Mouse (Mus musculus) embryonic fibroblast, embryonic 13.5 days (primary cell): Measurements from ENCODE around the gene Chrnb4. TPM values are rescaled to one million over a fixed set of nuclear protein-coding genes. Genes with fewer than 3 reads are reported as not detected.
A peak's percentile ranks its signal among the peaks of the same experiment; 100 is the strongest.

Experiments used
- H3K27ac ChIP-seq: 2 replicates; pipeline ENCODE4 v1.5.1; 2012; ENCODE audit warnings: low read length, control low read depth, inconsistent platforms; ENCODE audit not compliant: insufficient read depth
- H3K4me1 ChIP-seq: 2 replicates; pipeline ENCODE4 v1.6.1; 2011; ENCODE audit warnings: low read length; ENCODE audit not compliant: control insufficient read depth, insufficient read depth
- H3K4me3 ChIP-seq: 2 replicates; pipeline ENCODE4 v1.5.1; 2011; ENCODE audit warnings: mild to moderate bottlenecking, control low read depth, low read length; ENCODE audit not compliant: insufficient read depth
- CTCF ChIP-seq: IDR thresholded peaks from 2 replicates; pipeline ENCODE4 v1.5.1; 2011; ENCODE audit warnings: mild to moderate bottlenecking, control low read depth, low read length, moderate library complexity, borderline replicate concordance; ENCODE audit not compliant: insufficient read depth
- POLR2A ChIP-seq: IDR thresholded peaks from 2 replicates; pipeline ENCODE4 v1.6.1; 2011; ENCODE audit warnings: low read depth, mild to moderate bottlenecking, control low read depth, low read length, moderate library complexity
- polyA plus RNA-seq: library from polyadenylated mRNA; stranded (reverse); fragments of >200 nt; gene quantifications from 2 replicates; pipeline ENCODE4 v1.2.4, GENCODE M21; 2011; ENCODE audit warnings: low read depth; ENCODE audit not compliant: missing spikeins, insufficient read length

Chrnb4 gene
- polyA plus RNA-seq, 1 experiment: not detected

- H3K4me3 ChIP-seq: no peak overlapping the region
- no peaks in the 10 kb centered on the region for H3K4me1 ChIP-seq
- H3K27ac ChIP-seq: no peak overlapping the region
- TF ChIP-seq CTCF (peak; percentile 48; the same call in 1 of the 2 replicates), POLR2A (no peak)
Observed at GRCm38 (mm10) chr9:55023902-55024583, 24.5 kb downstream of the Chrnb4 start.

GRCm38 (mm10) chr9:55023326-55023725 lies 25.3 kb downstream of the Chrnb4 start:
- no peaks in the 10 kb centered on the region for H3K4me1 ChIP-seq
- no peak overlapping the region for H3K4me3 ChIP-seq
- no peak for TF ChIP-seq CTCF
- TF ChIP-seq POLR2A: no peak
- no peak overlapping the region for H3K27ac ChIP-seq

- Histone ChIP-seq H3K4me3 (no peak overlapping the region), H3K4me1 (no peaks in the 10 kb centered on the region), H3K27ac (no peak overlapping the region)
- no peak for TF ChIP-seq POLR2A
- TF ChIP-seq CTCF: no peak
Observed at GRCm38 (mm10) chr9:55016926-55017325, 31.7 kb downstream of the Chrnb4 start.

GRCm38 (mm10) chr9:55010588-55011350 lies 37.8 kb downstream of the Chrnb4 start:
- no peak overlapping the region for H3K4me3 ChIP-seq
- no peak for TF ChIP-seq POLR2A
- TF ChIP-seq CTCF: no peak
- H3K4me1 ChIP-seq: no peaks in the 10 kb centered on the region; the same call in 1 of the 2 replicates
- H3K27ac ChIP-seq: no peak overlapping the region

GRCm38 (mm10) chr9:55009692-55010091 lies 38.9 kb downstream of the Chrnb4 start:
- Histone ChIP-seq H3K4me3 (no peak overlapping the region), H3K4me1 (no peaks in the 10 kb centered on the region; the same call in 1 of the 2 replicates), H3K27ac (no peak overlapping the region)
- TF ChIP-seq CTCF (no peak), POLR2A (no peak)

- no peak overlapping the region for H3K4me3 ChIP-seq
- TF ChIP-seq POLR2A (no peak), CTCF (no peak)
- H3K27ac ChIP-seq: no peak overlapping the region
- no peaks in the 10 kb centered on the region for H3K4me1 ChIP-seq
Observed at GRCm38 (mm10) chr9:55003609-55004008, 45.0 kb downstream of the Chrnb4 start.

GRCm38 (mm10) chr9:54995645-54996044 lies 52.9 kb downstream of the Chrnb4 start:
- Histone ChIP-seq H3K4me3 (no peak overlapping the region), H3K4me1 (no peaks in the 10 kb centered on the region), H3K27ac (no peak overlapping the region)
- TF ChIP-seq CTCF (no peak), POLR2A (no peak)

GRCm38 (mm10) chr9:54994381-54994780 lies 54.2 kb downstream of the Chrnb4 start:
- Histone ChIP-seq H3K27ac (no peak overlapping the region), H3K4me1 (no peaks in the 10 kb centered on the region), H3K4me3 (no peak overlapping the region)
- TF ChIP-seq CTCF: no peak
- TF ChIP-seq POLR2A: no peak

- H3K4me1 ChIP-seq: no peaks in the 10 kb centered on the region
- H3K27ac ChIP-seq: no peak overlapping the region
- no peak overlapping the region for H3K4me3 ChIP-seq
- TF ChIP-seq CTCF (no peak), POLR2A (no peak)
Observed at GRCm38 (mm10) chr9:54990362-54990761, 58.2 kb downstream of the Chrnb4 start.

- no peaks in the 10 kb centered on the region for H3K4me1 ChIP-seq
- no peak overlapping the region for H3K4me3 ChIP-seq
- no peak for TF ChIP-seq CTCF
- no peak for TF ChIP-seq POLR2A
- no peak overlapping the region for H3K27ac ChIP-seq
Observed at GRCm38 (mm10) chr9:54982401-54982800, 66.2 kb downstream of the Chrnb4 start.
